Mouse (Mus musculus) ES-E14 (cell line): ENCODE measurements at regions not wholly inside any gene's neighbourhood (a gene's known extent, or its start where the extent isn't known, plus 50 kb on each side); places are given as distances from the start of the nearest gene placed in this dataset.

Source experiments
- DNase-seq: peaks from one replicate; pipeline ENCODE4 v3.0.0-alpha.2; 2013; ENCODE audit warnings: low read depth, low spot score
- H3K27ac ChIP-seq: 2 replicates; pipeline ENCODE4 v1.5.1; 2012; ENCODE audit warnings: low read depth, mild to moderate bottlenecking, low read length, moderate library complexity, mixed read lengths; ENCODE audit not compliant: poor library complexity, insufficient read depth, severe bottlenecking
- H3K36me3 ChIP-seq: 2 replicates; pipeline ENCODE4 v1.6.1; 2012; ENCODE audit warnings: mild to moderate bottlenecking, low read length, moderate library complexity, mixed read lengths; ENCODE audit not compliant: control insufficient read depth, poor library complexity, insufficient read depth, severe bottlenecking
- H3K4me1 ChIP-seq, 2 experiments: fragments of 150-350 bp in 1 of 2; sonication (generic) in 1 of 2; 2 replicates each; pipeline ENCODE4 v1.6.1; 2012; ENCODE audit warnings: low read length in 2 of 2, mild to moderate bottlenecking in 1 of 2, mixed read lengths in 1 of 2; ENCODE audit not compliant: control insufficient read depth in 2 of 2, insufficient read depth in 2 of 2, poor library complexity in 1 of 2
- H3K4me3 ChIP-seq, 2 experiments: fragments of 150-350 bp in 1 of 2; sonication (generic) in 1 of 2; 2 replicates each; pipeline ENCODE4 v1.5.1; 2012; ENCODE audit warnings: low read length in 2 of 2, low read depth in 1 of 2, mild to moderate bottlenecking in 1 of 2, mixed read lengths in 1 of 2; ENCODE audit not compliant: insufficient read depth in 1 of 2, poor library complexity in 1 of 2, severe bottlenecking in 1 of 2
- H3K9ac ChIP-seq: 2 replicates; pipeline ENCODE4 v1.6.1; 2012; ENCODE audit warnings: low read depth, mild to moderate bottlenecking, low read length, mixed read lengths; ENCODE audit not compliant: poor library complexity, insufficient read depth, severe bottlenecking
- H3K9me3 ChIP-seq: fragments of 150-350 bp; sonication (generic); 2 replicates; pipeline ENCODE4 v1.6.1; 2012; ENCODE audit warnings: low read depth, mild to moderate bottlenecking, low read length; ENCODE audit not compliant: control insufficient read depth, insufficient read depth
- CHD2 ChIP-seq: IDR thresholded peaks from 2 replicates; pipeline ENCODE4 v1.6.1; 2014; ENCODE audit warnings: mild to moderate bottlenecking, low read depth, low read length, inconsistent platforms
- HCFC1 ChIP-seq: IDR thresholded peaks from 2 replicates; pipeline ENCODE4 v1.6.1; 2012; ENCODE audit warnings: low read length, inconsistent platforms, borderline replicate concordance; ENCODE audit not compliant: insufficient read depth
- MAFK ChIP-seq: IDR thresholded peaks from 2 replicates; pipeline ENCODE4 v1.6.1; 2014; ENCODE audit warnings: mild to moderate bottlenecking, low read depth, low read length, inconsistent platforms; ENCODE audit not compliant: insufficient read depth
- ZC3H11A ChIP-seq: IDR thresholded peaks from 2 replicates; pipeline ENCODE4 v1.6.1; 2012; ENCODE audit warnings: low read depth, mild to moderate bottlenecking, inconsistent platforms, low read length, borderline replicate concordance
- ZNF384 ChIP-seq: IDR thresholded peaks from 2 replicates; pipeline ENCODE4 v1.6.1; 2012; ENCODE audit warnings: low read depth, low read length, inconsistent platforms
- in situ Hi-C, 2 experiments: fragments of 600-800 bp; cut with MboI; formaldehyde crosslinking; loops; one replicate each; pipeline ENCODE4 v1.15.1; 2025; ENCODE audit warnings: low sequenced_read_pairs in 2 of 2, inconsistent platforms in 1 of 2; ENCODE audit not compliant: unreplicated experiment in 2 of 2

GRCm38 (mm10) chr2:107183066-107183465, 107.4 kb upstream of the Kcna4 start:
- Histone ChIP-seq H3K4me3 (no peak overlapping the region), H3K9ac (no peak overlapping the region), H3K4me1 (no peaks in the 10 kb centered on the region), H3K9me3 (no peaks in the 10 kb centered on the region), H3K27ac (no peak overlapping the region), H3K36me3 (no peaks in the 10 kb centered on the region)
- TF ChIP-seq ZC3H11A: no peak
- no peak for TF ChIP-seq ZNF384
- TF ChIP-seq CHD2: no peak
- no peak for TF ChIP-seq MAFK
- no peak for TF ChIP-seq HCFC1
- DNase-seq: no peak
- in situ Hi-C loops: no loop called here

GRCm38 (mm10) chr2:107184864-107185263, 105.6 kb upstream of the Kcna4 start:
- Histone ChIP-seq H3K4me1 (no peaks in the 10 kb centered on the region), H3K36me3 (no peaks in the 10 kb centered on the region), H3K9ac (no peak overlapping the region), H3K9me3 (no peaks in the 10 kb centered on the region), H3K27ac (no peak overlapping the region), H3K4me3 (no peak overlapping the region)
- no peak for DNase-seq
- in situ Hi-C loops: no loop called here
- TF ChIP-seq ZNF384: no peak
- TF ChIP-seq HCFC1: no peak
- no peak for TF ChIP-seq CHD2
- TF ChIP-seq MAFK: no peak
- no peak for TF ChIP-seq ZC3H11A

DNA sequence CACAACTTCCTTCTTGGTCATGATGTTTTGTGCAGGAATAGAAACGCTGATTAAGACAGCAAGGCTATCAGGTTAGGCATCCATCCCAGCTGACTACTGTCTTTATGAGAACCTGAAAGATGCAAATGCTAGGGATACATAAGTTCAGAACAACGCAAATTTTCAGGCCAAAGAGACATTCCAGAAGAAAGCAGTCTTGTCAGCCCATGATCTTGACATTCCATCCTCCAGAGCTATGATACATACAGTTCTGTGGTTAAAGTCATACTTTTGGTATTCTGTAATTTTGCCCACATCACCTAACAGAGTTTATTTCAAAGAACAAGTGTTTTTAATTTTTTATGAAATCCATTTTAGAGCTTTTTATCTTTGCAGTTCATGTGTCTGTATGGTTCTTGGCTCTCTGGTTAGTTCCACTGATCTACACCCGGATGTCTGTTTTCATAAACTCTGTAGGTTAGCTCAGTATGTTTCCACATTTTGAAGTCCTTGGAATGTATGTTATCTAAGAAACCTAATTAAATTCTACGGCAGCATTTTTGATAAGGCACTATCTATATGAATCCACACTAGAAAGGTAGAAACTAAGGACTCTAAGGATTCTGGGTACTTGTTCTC, 88.5 kb upstream of the Kcna4 start:
- no peak for DNase-seq
- H3K27ac ChIP-seq: no peak overlapping the region
- no peak overlapping the region for H3K9ac ChIP-seq
- in situ Hi-C loops: no loop called here
- TF ChIP-seq CHD2: no peak
- TF ChIP-seq ZC3H11A: no peak
- TF ChIP-seq ZNF384: no peak
- TF ChIP-seq MAFK: no peak
- no peak for TF ChIP-seq HCFC1
- H3K4me1 ChIP-seq: no peaks in the 10 kb centered on the region
- no peaks in the 10 kb centered on the region for H3K9me3 ChIP-seq
- no peaks in the 10 kb centered on the region for H3K36me3 ChIP-seq
- H3K4me3 ChIP-seq: no peak overlapping the region

GRCm38 (mm10) chr2:107202474-107202858, 88.0 kb upstream of the Kcna4 start:
- no peak for DNase-seq
- no peaks in the 10 kb centered on the region for H3K4me1 ChIP-seq
- no peak overlapping the region for H3K27ac ChIP-seq
- in situ Hi-C loops: no loop called here
- TF ChIP-seq ZC3H11A (no peak), HCFC1 (no peak), ZNF384 (no peak), CHD2 (no peak), MAFK (no peak)
- no peaks in the 10 kb centered on the region for H3K36me3 ChIP-seq
- no peak overlapping the region for H3K9ac ChIP-seq
- no peaks in the 10 kb centered on the region for H3K9me3 ChIP-seq
- no peak overlapping the region for H3K4me3 ChIP-seq

GRCm38 (mm10) chr2:107221544-107221943, 68.9 kb upstream of the Kcna4 start:
- H3K36me3 ChIP-seq: no peaks in the 10 kb centered on the region
- H3K27ac ChIP-seq: no peak overlapping the region
- H3K9ac ChIP-seq: no peak overlapping the region
- in situ Hi-C loops: no loop called here
- no peak overlapping the region for H3K4me3 ChIP-seq
- H3K4me1 ChIP-seq: no peaks in the 10 kb centered on the region
- DNase-seq: no peak
- no peaks in the 10 kb centered on the region for H3K9me3 ChIP-seq
- TF ChIP-seq MAFK (no peak), ZNF384 (no peak), ZC3H11A (no peak), HCFC1 (no peak), CHD2 (no peak)
